Mouse (Mus musculus) hindbrain, embryonic 15.5 days (tissue): Measurements from ENCODE around the gene Flvcr1. TPM values are rescaled to one million over a fixed set of nuclear protein-coding genes. Genes with fewer than 3 reads are reported as not detected.
A peak's percentile ranks its signal among the peaks of the same experiment; 100 is the strongest.

Experiments
- ATAC-seq: fragments of 200-750 bp; cut with Nextera tagmentation; 2 replicates; pipeline ENCODE4 v1.8.0; 2017; ENCODE audit warnings: low read depth, moderate number of reproducible peaks, moderate TSS enrichment; ENCODE audit not compliant: low FRiP score
- H3K27ac ChIP-seq: fragments of 300-500 bp; sonication (generic); replicated peaks from 2 replicates; pipeline ENCODE4 v1.5.1; 2015; ENCODE audit warnings: mild to moderate bottlenecking, inconsistent platforms
- H3K27me3 ChIP-seq: fragments of 300-500 bp; sonication (generic); 2 replicates; pipeline ENCODE4 v1.6.1; 2015; ENCODE audit warnings: control low read depth, inconsistent platforms
- H3K36me3 ChIP-seq: fragments of 300-500 bp; sonication (generic); 2 replicates; pipeline ENCODE4 v1.6.1; 2015; ENCODE audit warnings: control low read depth, inconsistent platforms
- H3K4me1 ChIP-seq: fragments of 300-500 bp; sonication (generic); replicated peaks from 2 replicates; pipeline ENCODE4 v1.6.1; 2015; ENCODE audit warnings: control low read depth, inconsistent platforms
- H3K4me2 ChIP-seq: fragments of 300-500 bp; sonication (generic); 2 replicates; pipeline ENCODE4 v1.6.1; 2015; ENCODE audit warnings: moderate library complexity, mild to moderate bottlenecking, inconsistent platforms
- H3K4me3 ChIP-seq: fragments of 300-500 bp; sonication (generic); 2 replicates; pipeline ENCODE4 v1.5.1; 2015; ENCODE audit warnings: mild to moderate bottlenecking, inconsistent platforms
- H3K9ac ChIP-seq: fragments of 300-500 bp; sonication (generic); 2 replicates; pipeline ENCODE4 v1.6.1; 2015; ENCODE audit warnings: inconsistent platforms
- H3K9me3 ChIP-seq: fragments of 300-500 bp; sonication (generic); 2 replicates; pipeline ENCODE4 v1.6.1; 2016; ENCODE audit warnings: control low read depth, inconsistent platforms
- WGBS: fragments of 180-500 bp; shearing (Covaris S2); methylation state at CpG from one replicate; pipeline ENCODE4 v1.1.7; 2015; 5-methylcytosine and 5-hydroxymethylcytosine counted together
- polyA plus RNA-seq: library from polyadenylated mRNA; unstranded; fragments of >200 nt; fragmentation: Nextera tagmentation; extraction: Ambion mirVana; gene quantifications from 2 replicates; pipeline ENCODE4 v1.2.1, GENCODE M21; 2015

The Flvcr1 gene
- 9.9 and 10.2 TPM in 2 replicates for polyA plus RNA-seq

- ATAC-seq: peak; percentile 99
- H3K4me2 ChIP-seq: peak within 1 kb of the TSS; percentile 90
- H3K9me3 ChIP-seq: no peaks in the 10 kb centered on the region
- peak within 1 kb of the TSS; percentile 93 for H3K27ac ChIP-seq
- peaks cover 27% of the 10 kb centered on the region for H3K4me1 ChIP-seq
- peaks cover 8% of the 10 kb centered on the region; the same call in 1 of the 2 replicates for H3K36me3 ChIP-seq
- H3K4me3 ChIP-seq: peak within 1 kb of the TSS; percentile 68
- peak within 1 kb of the TSS; percentile 82 for H3K9ac ChIP-seq
- H3K27me3 ChIP-seq: peaks cover 2% of the 10 kb centered on the region; the same call in 1 of the 2 replicates
- WGBS: under 1% methylated on average over 50 of the region's 50 CpGs
Measured at GRCm38 (mm10) chr1:191026021-191026713, at the start of gene Flvcr1. Gene Flvcr1, minus strand, starts transcription at chr1:191026158.

GRCm38 (mm10) chr1:191075199-191075883 is 49.4 kb upstream of the Flvcr1 start:
- no peak overlapping the region for H3K4me3 ChIP-seq
- no peaks in the 10 kb centered on the region for H3K27me3 ChIP-seq
- WGBS: 69% methylated on average over 10 of the region's 10 CpGs
- no peak; the same call in 1 of the 2 replicates for ATAC-seq
- no peak overlapping the region for H3K4me2 ChIP-seq
- H3K27ac ChIP-seq: no peak overlapping the region
- no peak overlapping the region for H3K9ac ChIP-seq
- H3K9me3 ChIP-seq: no peaks in the 10 kb centered on the region
- H3K4me1 ChIP-seq: no peaks in the 10 kb centered on the region
- no peaks in the 10 kb centered on the region for H3K36me3 ChIP-seq

- Histone ChIP-seq H3K4me3 (no peak overlapping the region), H3K36me3 (no peaks in the 10 kb centered on the region), H3K27me3 (no peaks in the 10 kb centered on the region), H3K4me1 (no peaks in the 10 kb centered on the region), H3K4me2 (no peak overlapping the region), H3K9ac (no peak overlapping the region), H3K27ac (no peak overlapping the region), H3K9me3 (no peaks in the 10 kb centered on the region)
- WGBS: 91% methylated on average over 4 of the region's 4 CpGs
- no peak for ATAC-seq
Measured at GRCm38 (mm10) chr1:191073486-191073885, 47.5 kb upstream of the Flvcr1 start.

GRCm38 (mm10) chr1:191073001-191073400 is 47.0 kb upstream of the Flvcr1 start:
- Histone ChIP-seq H3K9ac (no peak overlapping the region), H3K36me3 (no peaks in the 10 kb centered on the region), H3K4me1 (no peaks in the 10 kb centered on the region), H3K27me3 (no peaks in the 10 kb centered on the region), H3K27ac (no peak overlapping the region), H3K4me3 (no peak overlapping the region), H3K9me3 (no peaks in the 10 kb centered on the region), H3K4me2 (no peak overlapping the region)
- no peak for ATAC-seq
- 69% methylated on average over 6 of the region's 6 CpGs for WGBS

GRCm38 (mm10) chr1:191072329-191072913 is 46.5 kb upstream of the Flvcr1 start:
- H3K36me3 ChIP-seq: no peaks in the 10 kb centered on the region
- H3K4me1 ChIP-seq: no peaks in the 10 kb centered on the region
- no peak for ATAC-seq
- H3K4me2 ChIP-seq: no peak overlapping the region
- no peak overlapping the region for H3K9ac ChIP-seq
- no peaks in the 10 kb centered on the region for H3K9me3 ChIP-seq
- H3K27me3 ChIP-seq: no peaks in the 10 kb centered on the region
- H3K27ac ChIP-seq: no peak overlapping the region
- 94% methylated on average over 16 of the region's 16 CpGs for WGBS
- no peak overlapping the region for H3K4me3 ChIP-seq

GRCm38 (mm10) chr1:191071613-191072012 is 45.7 kb upstream of the Flvcr1 start:
- H3K27ac ChIP-seq: no peak overlapping the region
- no peaks in the 10 kb centered on the region for H3K27me3 ChIP-seq
- H3K9me3 ChIP-seq: no peaks in the 10 kb centered on the region
- no peak overlapping the region for H3K4me3 ChIP-seq
- H3K36me3 ChIP-seq: no peaks in the 10 kb centered on the region
- WGBS: 93% methylated on average over 6 of the region's 6 CpGs
- H3K4me1 ChIP-seq: no peaks in the 10 kb centered on the region
- ATAC-seq: no peak
- no peak overlapping the region for H3K9ac ChIP-seq
- no peak overlapping the region for H3K4me2 ChIP-seq

GRCm38 (mm10) chr1:191070259-191070658 is 44.3 kb upstream of the Flvcr1 start:
- no peaks in the 10 kb centered on the region for H3K36me3 ChIP-seq
- no peaks in the 10 kb centered on the region for H3K27me3 ChIP-seq
- no peak overlapping the region for H3K4me2 ChIP-seq
- WGBS: 86% methylated on average over 4 of the region's 4 CpGs
- no peak overlapping the region for H3K27ac ChIP-seq
- H3K4me3 ChIP-seq: no peak overlapping the region
- no peak overlapping the region for H3K9ac ChIP-seq
- H3K9me3 ChIP-seq: no peaks in the 10 kb centered on the region
- H3K4me1 ChIP-seq: no peaks in the 10 kb centered on the region
- ATAC-seq: no peak

- ATAC-seq: no peak
- WGBS: 83% methylated on average over 5 of the region's 5 CpGs
- no peak overlapping the region for H3K9ac ChIP-seq
- H3K27me3 ChIP-seq: no peaks in the 10 kb centered on the region
- H3K4me1 ChIP-seq: peaks cover 7% of the 10 kb centered on the region
- H3K4me2 ChIP-seq: no peak overlapping the region
- H3K27ac ChIP-seq: no peak overlapping the region
- H3K9me3 ChIP-seq: no peaks in the 10 kb centered on the region
- H3K4me3 ChIP-seq: no peak overlapping the region
- no peaks in the 10 kb centered on the region for H3K36me3 ChIP-seq
Measured at GRCm38 (mm10) chr1:191068377-191068776, 42.4 kb upstream of the Flvcr1 start.

GRCm38 (mm10) chr1:191065188-191065587 is 39.2 kb upstream of the Flvcr1 start:
- no peaks in the 10 kb centered on the region for H3K27me3 ChIP-seq
- no peaks in the 10 kb centered on the region for H3K9me3 ChIP-seq
- no peak for ATAC-seq
- H3K27ac ChIP-seq: no peak overlapping the region
- peaks cover 18% of the 10 kb centered on the region for H3K4me1 ChIP-seq
- no peaks in the 10 kb centered on the region for H3K36me3 ChIP-seq
- no peak overlapping the region for H3K9ac ChIP-seq
- 91% methylated on average over 4 of the region's 4 CpGs for WGBS
- no peak overlapping the region for H3K4me2 ChIP-seq
- H3K4me3 ChIP-seq: no peak overlapping the region

- WGBS: 89% methylated on average over 2 of the region's 2 CpGs
- ATAC-seq: no peak
- H3K9ac ChIP-seq: no peak overlapping the region
Measured at GRCm38 (mm10) chr1:191064535-191064934, 38.6 kb upstream of the Flvcr1 start.

GRCm38 (mm10) chr1:191063700-191064099 is 37.7 kb upstream of the Flvcr1 start:
- peak overlapping the region; percentile 89 for H3K4me2 ChIP-seq
- no peak overlapping the region for H3K27ac ChIP-seq
- H3K4me3 ChIP-seq: peak overlapping the region; percentile 88
- no peaks in the 10 kb centered on the region for H3K27me3 ChIP-seq
- ATAC-seq: no peak
- peaks cover 18% of the 10 kb centered on the region for H3K4me1 ChIP-seq
- 70% methylated on average over 9 of the region's 9 CpGs for WGBS
- H3K9ac ChIP-seq: no peak overlapping the region
- no peaks in the 10 kb centered on the region for H3K36me3 ChIP-seq
- no peaks in the 10 kb centered on the region for H3K9me3 ChIP-seq

More at GRCm38 (mm10) chr1:191064535-191064934, 38.6 kb upstream of the Flvcr1 start:
- H3K4me3 ChIP-seq: no peak overlapping the region
- peaks cover 18% of the 10 kb centered on the region for H3K4me1 ChIP-seq
- H3K36me3 ChIP-seq: no peaks in the 10 kb centered on the region
- no peak overlapping the region for H3K4me2 ChIP-seq
- no peaks in the 10 kb centered on the region for H3K9me3 ChIP-seq
- no peak overlapping the region for H3K27ac ChIP-seq
- no peaks in the 10 kb centered on the region for H3K27me3 ChIP-seq
